Mouse (Mus musculus): ENCODE measurements around the gene Trcg1. TPM values are rescaled to one million over a fixed set of nuclear protein-coding genes. Genes with fewer than 3 reads are reported as not detected.

Trcg1 gene
- polyA plus RNA-seq, 1 experiment from 2014 or later, result not detected

Other genes starting within 250 kb of the Trcg1 start
- 8.0 and 8.7 TPM in 2 replicates for gene Ptpn9, start 241.6 kb upstream of the Trcg1 start, polyA plus RNA-seq (2015; fragmentation: Nextera tagmentation; extraction: Ambion mirVana)
- gene Sin3a, start 164.5 kb upstream of the Trcg1 start, polyA plus RNA-seq (2015; fragmentation: Nextera tagmentation; extraction: Ambion mirVana), result 22.4 and 23.3 TPM in 2 replicates
- 45.4 and 52.7 TPM in 2 replicates for gene Man2c1, start 105.9 kb upstream of the Trcg1 start, polyA plus RNA-seq (2015; fragmentation: Nextera tagmentation; extraction: Ambion mirVana)
- 8.6 TPM in 2 replicates for gene Neil1, start 88.3 kb upstream of the Trcg1 start, polyA plus RNA-seq (2015; fragmentation: Nextera tagmentation; extraction: Ambion mirVana)
- 111 and 120 TPM in 2 replicates for gene Commd4, start 78.2 kb upstream of the Trcg1 start, polyA plus RNA-seq (2015; fragmentation: Nextera tagmentation; extraction: Ambion mirVana)
- 23.8 and 25.5 TPM in 2 replicates for gene 1700017B05Rik, start 26.1 kb downstream of the Trcg1 start, polyA plus RNA-seq (2015; fragmentation: Nextera tagmentation; extraction: Ambion mirVana)
- gene Ppcdc, start 203.6 kb downstream of the Trcg1 start, polyA plus RNA-seq (2015; fragmentation: Nextera tagmentation; extraction: Ambion mirVana), result 25.2 and 29.4 TPM in 2 replicates
- 15.2 and 16.2 TPM in 2 replicates for gene Scamp5, start 231.5 kb downstream of the Trcg1 start, polyA plus RNA-seq (2015; fragmentation: Nextera tagmentation; extraction: Ambion mirVana)

Measured in intestine, embryonic 16.5 days (tissue).